Mouse (Mus musculus) right cerebral cortex, postnatal 25 days (tissue): Measurements from ENCODE around the gene 1700049E17Rik2.
"Not testable (repeated sequence)": the region's sequence is repeated elsewhere in the genome, so short reads cannot be mapped to it uniquely, and the experiment has no call there.

Source experiments
- DNase-seq: peaks from one replicate; pipeline ENCODE4 v3.0.0; 2022

The 1700049E17Rik2 gene

GRCm38 (mm10) chr14:41572911-41573310, at the start of gene 1700049E17Rik2:
Gene 1700049E17Rik2 (plus strand): TSS chr14:41573211.
- DNase-seq = not testable (repeated sequence)

- not testable (repeated sequence) for DNase-seq
Measured at GRCm38 (mm10) chr14:41524695-41525094, 48.3 kb upstream of the 1700049E17Rik2 start.

GRCm38 (mm10) chr14:41555483-41555882, 17.5 kb upstream of the 1700049E17Rik2 start, which contains the start of gene Gm7970:
Gene Gm7970 (minus strand): TSS chr14:41555583.
- DNase-seq = not testable (repeated sequence)

- not testable (repeated sequence) for DNase-seq
Measured at GRCm38 (mm10) chr14:41586346-41586745, 13.3 kb downstream of the 1700049E17Rik2 start.

GRCm38 (mm10) chr14:41600935-41601334, 27.9 kb downstream of the 1700049E17Rik2 start:
- not testable (repeated sequence) for DNase-seq

- DNase-seq = not testable (repeated sequence)
Measured at GRCm38 (mm10) chr14:41610690-41611089, 37.7 kb downstream of the 1700049E17Rik2 start.

- DNase-seq = not testable (repeated sequence)
Measured at GRCm38 (mm10) chr14:41622535-41622934, 49.5 kb downstream of the 1700049E17Rik2 start.

- DNase-seq = not testable (repeated sequence)
Measured at GRCm38 (mm10) chr14:41624512-41624911, 51.5 kb downstream of the 1700049E17Rik2 start, which contains the start of gene Gm3072. Gene Gm3072 (minus strand): TSS chr14:41624612.

GRCm38 (mm10) chr14:41630144-41630543, 57.1 kb downstream of the 1700049E17Rik2 start:
- DNase-seq = not testable (repeated sequence)
